Mouse (Mus musculus): ENCODE data around the gene Adcy6. TPM values are rescaled to one million over a fixed set of nuclear protein-coding genes. Genes with fewer than 3 reads are reported as not detected.

The Adcy6 gene
- polyA plus RNA-seq, 1 experiment from 2014 or later, result 12.3 TPM

DNA sequence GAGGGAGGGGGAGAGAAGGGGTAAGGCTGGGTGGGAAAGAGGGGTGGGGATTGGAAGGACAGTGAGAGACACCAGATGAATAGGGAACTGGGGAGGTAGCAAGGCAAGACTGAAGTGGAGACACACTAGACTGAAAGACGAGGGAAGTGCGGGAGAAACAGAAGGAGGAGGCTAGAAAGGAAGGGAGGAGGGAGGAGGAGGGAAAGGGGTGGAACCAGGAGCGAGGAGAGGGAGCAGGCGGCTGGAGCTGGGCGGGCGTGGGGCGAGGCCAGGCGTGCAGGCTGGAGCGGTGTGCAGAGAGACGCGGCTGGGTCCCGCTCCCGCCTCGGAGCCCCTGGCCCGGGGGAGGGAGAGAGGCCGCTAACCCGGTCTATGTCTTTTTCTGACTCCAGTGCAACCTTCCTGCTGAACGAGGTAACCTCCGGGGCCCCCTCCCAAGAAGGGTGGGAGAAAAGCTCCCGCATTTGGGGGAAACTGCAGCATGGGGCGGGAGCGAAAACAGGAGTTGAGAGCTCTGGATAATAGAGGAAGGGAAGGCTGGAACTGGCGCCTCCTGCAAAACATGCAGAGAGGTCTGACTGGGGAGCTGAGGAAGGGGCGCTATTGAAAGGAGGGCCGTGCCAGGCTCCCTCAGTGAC lies 22.4 kb upstream of the Adcy6 start:
- H3K9ac ChIP-seq (ENCODE audit: low read depth, low read length), result 0 out of 2 replicates have a peak overlapping the region, but pooled peaks have one; percentile 34
- no peaks in the 10 kb centered on the region for H3K36me3 ChIP-seq (ENCODE audit: control insufficient read depth, insufficient read depth, low read length)
- WGBS, result 2% methylated on average over 25 of the region's 25 CpGs
- H3K27me3 ChIP-seq (replicated peaks; ENCODE audit: control insufficient read depth, insufficient read depth, low read length), result peaks cover 95% of the 10 kb centered on the region
- ATAC-seq (replicated peaks; ENCODE audit: low FRiP score) (no peak), DNase-seq (ENCODE audit: low spot score) (no peak)
- H3K4me2 ChIP-seq, result peak overlapping the region; percentile 98
- peaks cover 25% of the 10 kb centered on the region for H3K4me1 ChIP-seq (replicated peaks; ENCODE audit: control insufficient read depth, insufficient read depth, low read length)
- peak overlapping the region; percentile 32 for H3K27ac ChIP-seq (ENCODE audit: low read depth, low read length)
- H3K9me3 ChIP-seq (ENCODE audit: control insufficient read depth, low read length), result no peaks in the 10 kb centered on the region
- H3K4me3 ChIP-seq (ENCODE audit: low read depth, low read length), result peak overlapping the region; percentile 39

DNA sequence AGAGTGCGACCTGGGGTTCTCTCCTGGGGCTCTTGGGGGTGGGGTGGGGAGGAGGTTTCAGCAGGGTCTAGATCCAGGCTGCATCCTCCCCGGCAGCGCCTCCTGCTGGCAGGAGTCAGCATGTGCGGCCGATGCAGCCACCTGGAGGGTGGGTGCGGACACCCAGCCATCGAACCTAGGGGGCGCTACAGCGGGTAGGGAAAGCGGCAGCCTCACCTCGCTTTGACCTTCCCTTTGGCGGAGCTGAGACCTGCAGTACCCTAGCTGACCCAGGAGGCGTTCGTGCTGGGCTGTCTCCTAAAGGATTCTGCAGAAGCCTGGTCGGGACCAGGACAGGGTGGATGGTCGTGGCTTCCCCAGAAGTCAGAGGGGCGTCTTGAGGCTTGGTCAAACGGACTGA lies 21.6 kb upstream of the Adcy6 start:
- H3K4me3 ChIP-seq (ENCODE audit: low read depth, low read length), result peak overlapping the region; percentile 39
- peak; percentile 77 for DNase-seq (ENCODE audit: low spot score)
- no peak overlapping the region for H3K9ac ChIP-seq (ENCODE audit: low read depth, low read length)
- H3K4me1 ChIP-seq (replicated peaks; ENCODE audit: control insufficient read depth, insufficient read depth, low read length), result peaks cover 25% of the 10 kb centered on the region
- no peaks in the 10 kb centered on the region for H3K9me3 ChIP-seq (ENCODE audit: control insufficient read depth, low read length)
- no peak overlapping the region; the same call in 1 of the 2 replicates for H3K27ac ChIP-seq (ENCODE audit: low read depth, low read length)
- 1% methylated on average over 18 of the region's 18 CpGs for WGBS
- no peaks in the 10 kb centered on the region for H3K36me3 ChIP-seq (ENCODE audit: control insufficient read depth, insufficient read depth, low read length)
- peak overlapping the region; percentile 98 for H3K4me2 ChIP-seq
- H3K27me3 ChIP-seq (replicated peaks; ENCODE audit: control insufficient read depth, insufficient read depth, low read length), result peaks cover 87% of the 10 kb centered on the region
- ATAC-seq (replicated peaks; ENCODE audit: low FRiP score), result peak; percentile 38

DNA sequence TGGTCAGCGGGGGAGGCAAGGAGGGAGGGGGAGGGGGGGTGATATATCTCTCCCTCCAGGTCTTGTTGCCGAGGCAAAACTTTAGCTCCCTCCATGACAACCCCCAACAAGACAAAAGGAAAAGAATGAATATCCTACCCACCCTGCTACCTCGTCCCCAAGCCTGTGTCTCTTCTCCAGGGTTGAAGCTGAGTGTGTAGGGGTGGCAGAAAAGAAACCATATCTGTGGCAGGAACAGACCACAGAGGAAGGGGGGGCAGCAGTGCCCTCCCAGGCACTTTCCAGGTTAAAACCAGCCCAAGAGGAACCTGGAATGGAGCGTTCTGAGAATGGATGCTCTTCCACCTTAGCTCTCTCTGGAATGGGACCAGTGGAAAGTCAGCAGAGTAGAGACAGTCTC lies 20.7 kb upstream of the Adcy6 start, which contains the start of gene Cacnb3:
TSS of gene Cacnb3 (plus strand) at position 301 of the 400 bp plus-strand sequence.
- 33% methylated on average over 4 of the region's 4 CpGs for WGBS
- Histone ChIP-seq H3K36me3 (ENCODE audit: control insufficient read depth, insufficient read depth, low read length) (no peaks in the 10 kb centered on the region), H3K4me3 (ENCODE audit: low read depth, low read length) (peak within 1 kb of the TSS; percentile 39), H3K4me1 (replicated peaks; ENCODE audit: control insufficient read depth, insufficient read depth, low read length) (peaks cover 25% of the 10 kb centered on the region), H3K9me3 (ENCODE audit: control insufficient read depth, low read length) (no peaks in the 10 kb centered on the region), H3K4me2 (peak within 1 kb of the TSS; percentile 98), H3K27me3 (replicated peaks; ENCODE audit: control insufficient read depth, insufficient read depth, low read length) (peaks cover 82% of the 10 kb centered on the region), H3K27ac (ENCODE audit: low read depth, low read length) (no peak within 1 kb of the TSS; the same call in 1 of the 2 replicates), H3K9ac (ENCODE audit: low read depth, low read length) (no peak within 1 kb of the TSS)
- ATAC-seq (replicated peaks; ENCODE audit: low FRiP score) (no peak), DNase-seq (ENCODE audit: low spot score) (no peak)

DNA sequence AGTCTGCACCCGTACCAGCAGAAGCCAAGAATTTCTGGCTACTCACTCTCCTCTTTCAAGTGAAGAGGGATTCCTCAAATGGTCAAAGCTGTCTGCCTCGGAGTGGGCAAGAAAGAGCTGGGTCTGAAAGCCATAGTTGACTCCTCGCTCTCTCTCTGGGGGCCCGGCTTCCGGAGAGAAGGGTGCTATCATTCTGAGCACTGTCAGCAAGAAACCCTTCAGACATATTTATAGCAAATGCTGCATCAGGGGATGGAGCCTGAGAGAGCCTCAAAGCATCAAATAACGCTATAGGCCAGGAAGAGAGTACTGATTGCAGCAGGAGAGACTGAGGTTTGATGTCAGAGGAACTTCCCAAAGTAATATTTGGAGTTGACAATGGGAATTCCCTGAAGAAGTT lies 19.6 kb upstream of the Adcy6 start:
- 41% methylated on average over 6 of the region's 6 CpGs for WGBS
- H3K4me2 ChIP-seq, result peak overlapping the region; percentile 52; the same call in 1 of the 2 replicates
- no peak overlapping the region for H3K9ac ChIP-seq (ENCODE audit: low read depth, low read length)
- ATAC-seq (replicated peaks; ENCODE audit: low FRiP score) (no peak), DNase-seq (ENCODE audit: low spot score) (no peak)
- no peaks in the 10 kb centered on the region for H3K9me3 ChIP-seq (ENCODE audit: control insufficient read depth, low read length)
- H3K4me3 ChIP-seq (ENCODE audit: low read depth, low read length), result no peak overlapping the region
- H3K36me3 ChIP-seq (ENCODE audit: control insufficient read depth, insufficient read depth, low read length), result no peaks in the 10 kb centered on the region
- H3K27me3 ChIP-seq (replicated peaks; ENCODE audit: control insufficient read depth, insufficient read depth, low read length), result peaks cover 74% of the 10 kb centered on the region
- H3K27ac ChIP-seq (ENCODE audit: low read depth, low read length), result no peak overlapping the region
- peaks cover 21% of the 10 kb centered on the region for H3K4me1 ChIP-seq (replicated peaks; ENCODE audit: control insufficient read depth, insufficient read depth, low read length)

DNA sequence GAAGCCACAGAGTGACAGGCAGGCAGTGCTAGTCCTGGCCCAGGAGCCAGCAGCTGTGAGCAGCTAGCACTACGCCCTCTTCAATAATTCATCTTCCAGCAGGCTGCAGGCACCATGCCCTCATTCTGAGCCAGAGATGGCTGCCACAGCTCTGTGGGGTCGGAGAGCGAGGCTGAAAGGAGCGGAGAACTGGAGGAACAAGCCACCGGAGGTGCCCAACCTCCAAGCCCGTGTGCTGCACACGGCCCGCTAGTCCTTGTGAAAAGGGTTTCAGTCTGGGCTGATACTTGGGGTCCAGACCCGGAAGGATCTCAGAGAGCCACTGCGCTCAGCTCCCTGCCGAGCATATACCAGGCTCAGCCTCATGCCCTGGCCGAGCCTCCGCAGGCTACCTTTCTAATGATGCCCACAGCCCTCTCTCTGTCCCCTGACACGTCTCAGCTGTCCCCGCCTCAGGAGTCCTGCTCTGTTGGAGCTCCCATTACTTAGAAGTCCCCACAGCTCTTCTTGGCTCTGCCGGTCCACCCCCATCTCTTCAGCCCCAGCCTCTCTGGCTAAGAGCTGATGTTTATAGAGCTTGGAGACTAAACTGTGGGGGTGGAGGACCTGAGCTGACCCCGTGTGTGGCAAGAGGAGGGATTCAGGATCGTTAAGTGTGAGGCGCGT lies 18.8 kb upstream of the Adcy6 start:
- Histone ChIP-seq H3K9me3 (ENCODE audit: control insufficient read depth, low read length) (no peaks in the 10 kb centered on the region), H3K4me2 (peak overlapping the region; percentile 52), H3K4me3 (ENCODE audit: low read depth, low read length) (peak overlapping the region; percentile 22), H3K4me1 (replicated peaks; ENCODE audit: control insufficient read depth, insufficient read depth, low read length) (peaks cover 14% of the 10 kb centered on the region), H3K27ac (ENCODE audit: low read depth, low read length) (no peak overlapping the region), H3K9ac (ENCODE audit: low read depth, low read length) (no peak overlapping the region), H3K27me3 (replicated peaks; ENCODE audit: control insufficient read depth, insufficient read depth, low read length) (peaks cover 67% of the 10 kb centered on the region), H3K36me3 (ENCODE audit: control insufficient read depth, insufficient read depth, low read length) (no peaks in the 10 kb centered on the region)
- DNase-seq (ENCODE audit: low spot score) (no peak), ATAC-seq (replicated peaks; ENCODE audit: low FRiP score) (no peak)
- 11% methylated on average over 20 of the region's 20 CpGs for WGBS

DNA sequence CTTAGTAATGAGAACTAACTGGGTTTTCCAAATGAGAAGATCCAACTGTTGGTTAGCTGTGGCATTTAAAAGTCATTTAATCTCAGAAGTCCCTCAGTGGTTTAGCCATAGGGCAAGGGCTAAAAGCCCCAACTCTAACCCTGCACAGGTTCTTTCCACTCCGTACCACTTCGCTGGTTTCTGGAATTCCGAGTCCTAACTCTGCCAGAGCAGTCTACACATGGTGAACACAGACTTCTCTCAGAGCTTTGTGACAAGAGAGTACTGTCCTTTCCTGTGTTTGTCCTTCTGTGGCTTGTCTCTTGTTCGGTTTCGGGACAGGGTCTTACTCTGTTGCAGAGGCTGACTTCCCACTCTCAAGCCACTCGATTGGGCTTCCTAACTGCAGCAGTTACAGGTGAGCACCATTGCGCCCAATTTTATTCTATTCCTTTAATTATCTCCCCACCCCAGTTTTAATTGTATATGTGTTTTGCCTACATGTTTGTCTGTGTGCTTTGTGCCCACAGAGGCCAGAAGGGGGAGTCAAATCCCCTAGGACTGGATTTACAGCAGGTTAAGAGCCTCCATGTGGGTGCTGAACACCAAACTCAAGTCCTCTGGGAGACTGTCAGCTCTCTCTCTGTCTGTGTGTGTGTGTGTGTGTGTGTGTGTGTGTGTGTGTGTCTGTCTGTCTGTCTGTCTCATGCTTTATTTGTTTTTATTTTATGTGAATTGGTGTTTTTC lies 16.8 kb upstream of the Adcy6 start:
- DNase-seq (ENCODE audit: low spot score) (no peak), ATAC-seq (replicated peaks; ENCODE audit: low FRiP score) (no peak)
- 72% methylated on average over 7 of the region's 7 CpGs for WGBS
- Histone ChIP-seq H3K4me1 (replicated peaks; ENCODE audit: control insufficient read depth, insufficient read depth, low read length) (peaks cover 7% of the 10 kb centered on the region; the same call in 1 of the 2 replicates), H3K27me3 (replicated peaks; ENCODE audit: control insufficient read depth, insufficient read depth, low read length) (peaks cover 57% of the 10 kb centered on the region), H3K9me3 (ENCODE audit: control insufficient read depth, low read length) (no peaks in the 10 kb centered on the region), H3K4me2 (no peak overlapping the region), H3K4me3 (ENCODE audit: low read depth, low read length) (no peak overlapping the region), H3K9ac (ENCODE audit: low read depth, low read length) (no peak overlapping the region), H3K27ac (ENCODE audit: low read depth, low read length) (no peak overlapping the region), H3K36me3 (ENCODE audit: control insufficient read depth, insufficient read depth, low read length) (no peaks in the 10 kb centered on the region)

DNA sequence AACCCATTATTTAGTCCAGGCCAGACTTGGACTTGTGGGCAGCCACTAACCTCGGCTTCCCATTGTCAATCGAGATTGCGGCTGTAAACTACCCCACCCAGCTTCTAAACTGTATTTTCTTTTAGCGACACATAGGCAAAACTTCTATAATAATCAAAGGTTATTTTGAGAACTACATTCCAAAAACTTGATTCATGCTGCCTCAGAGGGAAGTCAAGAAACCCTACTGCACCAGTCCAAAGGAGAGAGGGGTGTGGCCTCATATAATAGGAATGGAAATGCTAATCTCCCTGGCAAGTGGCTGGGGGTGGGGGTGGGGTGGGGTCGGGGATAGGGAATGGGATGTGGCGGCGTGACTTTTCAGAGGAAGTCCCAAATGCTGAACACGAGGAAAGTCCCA lies 16.2 kb upstream of the Adcy6 start:
- H3K9me3 ChIP-seq (ENCODE audit: control insufficient read depth, low read length), result no peaks in the 10 kb centered on the region
- ATAC-seq (replicated peaks; ENCODE audit: low FRiP score), result no peak
- no peak overlapping the region for H3K4me2 ChIP-seq
- no peak overlapping the region for H3K9ac ChIP-seq (ENCODE audit: low read depth, low read length)
- no peak overlapping the region for H3K4me3 ChIP-seq (ENCODE audit: low read depth, low read length)
- H3K36me3 ChIP-seq (ENCODE audit: control insufficient read depth, insufficient read depth, low read length), result no peaks in the 10 kb centered on the region
- DNase-seq (ENCODE audit: low spot score), result no peak
- WGBS, result 33% methylated on average over 8 of the region's 8 CpGs
- H3K4me1 ChIP-seq (replicated peaks; ENCODE audit: control insufficient read depth, insufficient read depth, low read length), result peaks cover 3% of the 10 kb centered on the region; the same call in 1 of the 2 replicates
- peaks cover 54% of the 10 kb centered on the region for H3K27me3 ChIP-seq (replicated peaks; ENCODE audit: control insufficient read depth, insufficient read depth, low read length)
- H3K27ac ChIP-seq (ENCODE audit: low read depth, low read length), result no peak overlapping the region

DNA sequence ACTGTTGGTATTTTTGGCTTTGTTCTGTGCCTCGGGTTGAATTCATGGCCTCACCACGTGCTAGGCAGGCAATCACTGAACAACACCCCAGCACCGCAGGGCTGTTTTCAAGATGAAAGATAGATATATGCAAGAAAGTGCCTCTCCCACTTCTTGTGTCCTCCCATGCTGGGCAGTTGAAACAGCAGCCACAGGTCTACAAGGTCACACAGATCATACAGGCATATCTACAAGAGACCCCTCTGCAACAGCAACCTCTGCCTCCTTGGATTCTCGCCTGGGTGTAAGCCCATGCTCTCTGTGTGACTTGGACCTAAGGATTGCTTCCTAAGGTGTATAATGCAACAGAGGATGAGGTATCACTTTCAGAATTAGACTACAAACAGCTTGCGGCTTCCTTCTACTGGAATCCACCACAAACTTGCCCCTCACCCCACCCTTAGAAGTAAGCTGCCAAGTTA lies 13.5 kb upstream of the Adcy6 start:
- H3K9ac ChIP-seq (ENCODE audit: low read depth, low read length), result no peak overlapping the region
- H3K4me3 ChIP-seq (ENCODE audit: low read depth, low read length), result no peak overlapping the region
- DNase-seq (ENCODE audit: low spot score), result no peak
- 55% methylated on average over 5 of the region's 5 CpGs for WGBS
- H3K36me3 ChIP-seq (ENCODE audit: control insufficient read depth, insufficient read depth, low read length), result no peaks in the 10 kb centered on the region
- H3K27me3 ChIP-seq (replicated peaks; ENCODE audit: control insufficient read depth, insufficient read depth, low read length), result peaks cover 35% of the 10 kb centered on the region
- H3K27ac ChIP-seq (ENCODE audit: low read depth, low read length), result no peak overlapping the region
- no peak for ATAC-seq (replicated peaks; ENCODE audit: low FRiP score)
- H3K4me2 ChIP-seq, result no peak overlapping the region
- H3K4me1 ChIP-seq (replicated peaks; ENCODE audit: control insufficient read depth, insufficient read depth, low read length), result 0 out of 2 replicates have a peak, but pooled peaks cover under 1% of the 10 kb centered on the region
- no peaks in the 10 kb centered on the region for H3K9me3 ChIP-seq (ENCODE audit: control insufficient read depth, low read length)

Data from liver, embryonic 11.5 days (tissue).